Mouse (Mus musculus): ENCODE measurements at regions not wholly inside any gene's neighbourhood (a gene's known extent, or its start where the extent isn't known, plus 50 kb on each side); places are given as distances from the start of the nearest gene placed in this dataset.

GRCm38 (mm10) chr16:72088916-72089315, 219.2 kb upstream of the Robo1 start:
- no peak overlapping the region for H3K27ac ChIP-seq (ENCODE audit: low read depth, low read length)
- no peaks in the 10 kb centered on the region for H3K9me3 ChIP-seq (ENCODE audit: control insufficient read depth, low read length)
- H3K9ac ChIP-seq (replicated peaks; ENCODE audit: low read depth, low read length) = no peak overlapping the region
- no peaks in the 10 kb centered on the region for H3K36me3 ChIP-seq (ENCODE audit: control insufficient read depth, insufficient read depth, low read length)
- peak; percentile 31; the same call in 1 of the 2 replicates for ATAC-seq (ENCODE audit: low read depth)
- H3K4me1 ChIP-seq (ENCODE audit: control insufficient read depth, insufficient read depth, low read length) = no peaks in the 10 kb centered on the region
- H3K4me3 ChIP-seq (ENCODE audit: low read depth, low read length) = no peak overlapping the region
- no peak overlapping the region for H3K4me2 ChIP-seq (ENCODE audit: low read depth, low read length)
- no peaks in the 10 kb centered on the region for H3K27me3 ChIP-seq (ENCODE audit: control insufficient read depth, insufficient read depth, low read length)
- WGBS = 49% methylated on average over 6 of the region's 6 CpGs

All from neural tube, embryonic 14.5 days (tissue).